17 mouse cellular contexts compared by ENCODE assay signal in genomic region chr11:101610445-101610844, GRCm38 (mm10). TPM values are rescaled to one million over a fixed set of nuclear protein-coding genes. Genes with fewer than 3 reads are reported as not detected.
DNase-seq lines count a peak whose midpoint lies in the region; ATAC-seq and TF ChIP-seq lines count a peak whose summit lies in the region.
"Had no signal": no experiment of that assay in that cellular context is flagged by ENCODE, and none has a peak within 500 bp of the region (broad histone marks: within the 10 kb centered on the region; RNA-seq: fewer than 3 reads in every experiment).

No protein-coding gene starts in this region.

- no peaks in the 10 kb centered on the region for H3K9me3 ChIP-seq in heart, embryonic 16.5 days (replicated peaks; ENCODE audit: control insufficient read depth, low read length)
- H3K9me3 ChIP-seq in ES-E14 (ENCODE audit: control insufficient read depth, insufficient read depth, low read depth, low read length) = 0 out of 2 replicates have a peak, but pooled peaks cover 4% of the 10 kb centered on the region
- H3K9me3 ChIP-seq: forebrain, embryonic 10.5 days; hindbrain, embryonic 13.5 days had no signal

- H3K4me3 ChIP-seq in heart, embryonic 16.5 days (ENCODE audit: low read length) = peak overlapping the region; percentile 9; the same call in 1 of the 2 replicates
- no peak overlapping the region for H3K4me3 ChIP-seq in heart, adult 2 months
- H3K4me3 ChIP-seq in ES-E14 (ENCODE audit: insufficient read depth in 1 of 2, low read depth in 1 of 2, low read length in 2 of 2, poor library complexity in 1 of 2, severe bottlenecking in 1 of 2) = no peak overlapping the region; a peak in 1 of 4 replicates
- H3K4me3 ChIP-seq in layer of hippocampus, adult 2 months = no peak overlapping the region
- H3K4me3 ChIP-seq in cerebellum, adult 2 months (replicated peaks; ENCODE audit: insufficient read depth, low read depth, low read length) = no peak overlapping the region
- H3K4me3 ChIP-seq: forebrain, embryonic 10.5 days; hindbrain, embryonic 13.5 days had no signal

- H3K27ac ChIP-seq in heart, embryonic 16.5 days (ENCODE audit: low read length) = no peak overlapping the region
- no peak overlapping the region for H3K27ac ChIP-seq in heart, adult 2 months
- no peak overlapping the region; the same call in 1 of the 2 replicates for H3K27ac ChIP-seq in ES-E14 (ENCODE audit: insufficient read depth, low read depth, low read length, poor library complexity, severe bottlenecking)
- no peak overlapping the region for H3K27ac ChIP-seq in layer of hippocampus, adult 2 months
- H3K27ac ChIP-seq in cerebellum, adult 2 months (ENCODE audit: insufficient read depth, low read length) = no peak overlapping the region
- H3K27ac ChIP-seq: forebrain, embryonic 10.5 days; hindbrain, embryonic 13.5 days; kidney, postnatal 0 days had no signal

- no peak for TF ChIP-seq CTCF in heart, adult 2 months (IDR thresholded peaks at IDR 0.05)
- TF ChIP-seq CTCF in layer of hippocampus, adult 2 months (conservative IDR thresholded peaks at IDR 0.05) = no peak
- TF ChIP-seq CTCF in cerebellum, adult 2 months (IDR thresholded peaks at IDR 0.05; ENCODE audit: borderline replicate concordance, insufficient read depth, low read depth, low read length) = no peak

- in situ Hi-C loops in ES-E14 (cut with MboI; ENCODE audit: low sequenced_read_pairs in 2 of 2, unreplicated experiment in 2 of 2) = no loop called here

- 0 out of 2 replicates have a peak, but pooled peaks have one; percentile 41 for ATAC-seq in heart, embryonic 16.5 days (replicated peaks; ENCODE audit: extremely low read depth, insufficient read depth, low FRiP score)
- peak; percentile 58 for ATAC-seq in common myeloid progenitor, adult 5-6 weeks (replicated peaks; ENCODE audit: low read depth, poor library complexity, severe bottlenecking)
- peak; percentile 27; the same call in 1 of the 2 replicates for ATAC-seq in megakaryocyte, adult 5-6 weeks (ENCODE audit: poor library complexity, severe bottlenecking)
- ATAC-seq: activated CD4-positive, CD25-positive, alpha-beta regulatory T cell, adult 4 months had no signal

- no peaks in the 10 kb centered on the region for H3K36me3 ChIP-seq in heart, embryonic 16.5 days (ENCODE audit: control insufficient read depth, insufficient read depth)
- H3K36me3 ChIP-seq in heart, adult 2 months (ENCODE audit: control insufficient read depth, insufficient read depth, low read length) = no peaks in the 10 kb centered on the region
- H3K36me3 ChIP-seq in ES-E14 (ENCODE audit: control insufficient read depth, insufficient read depth, low read length, poor library complexity, severe bottlenecking) = no peaks in the 10 kb centered on the region; the same call in 1 of the 2 replicates
- H3K36me3 ChIP-seq: forebrain, embryonic 10.5 days; hindbrain, embryonic 13.5 days had no signal

- no peak overlapping the region for H3K9ac ChIP-seq in heart, embryonic 16.5 days (ENCODE audit: low read length)
- H3K9ac ChIP-seq in heart, adult 2 months (ENCODE audit: low read depth, low read length) = no peak overlapping the region
- peak overlapping the region; percentile 58; the same call in 1 of the 2 replicates for H3K9ac ChIP-seq in ES-E14 (ENCODE audit: insufficient read depth, low read depth, low read length, poor library complexity, severe bottlenecking)
- H3K9ac ChIP-seq: hindbrain, embryonic 13.5 days had no signal

- TF ChIP-seq EP300 in heart, adult 2 months (IDR thresholded peaks at IDR 0.05; ENCODE audit: insufficient read depth, low read depth, low read length) = no peak

- peak overlapping the region; percentile 55 for H3K4me2 ChIP-seq in heart, embryonic 16.5 days (ENCODE audit: low read depth, low read length)
- H3K4me2 ChIP-seq: hindbrain, embryonic 13.5 days had no signal

- no peak for DNase-seq in heart, adult 2 months
- no peak for DNase-seq in ES-E14 (ENCODE audit: low read depth, low spot score)
- DNase-seq in gastrocnemius, postnatal 4 days (ENCODE audit: low spot score in 2 of 2) = no peak
- no peak for DNase-seq in layer of hippocampus, adult 2 months (ENCODE audit: low spot score in 2 of 2)
- no peak for DNase-seq in cerebellum, adult 2 months
- DNase-seq: right cerebral cortex, postnatal 4 days; thymus, adult 2 months had no signal

- whole genome bisulfite sequencing in heart, embryonic 16.5 days = 6% methylated on average over 11 of the region's 11 CpGs
- 5% methylated on average over 11 of the region's 11 CpGs for WGBS in heart, adult 2 months
- 30% methylated on average over 11 of the region's 11 CpGs for WGBS in cerebellum, adult 2 months

- peaks cover 9% of the 10 kb centered on the region; the same call in 1 of the 2 replicates for H3K4me1 ChIP-seq in heart, embryonic 16.5 days (ENCODE audit: control insufficient read depth, insufficient read depth, low read length)
- no peaks in the 10 kb centered on the region for H3K4me1 ChIP-seq in heart, adult 2 months (ENCODE audit: control insufficient read depth, insufficient read depth, low read length)
- H3K4me1 ChIP-seq in ES-E14 (ENCODE audit: control insufficient read depth in 2 of 2, insufficient read depth in 2 of 2, low read length in 2 of 2, poor library complexity in 1 of 2) = peaks cover 4 to 14% of the 10 kb centered on the region in 2 experiments; a peak in 2 of 4 replicates
- H3K4me1 ChIP-seq in cerebellum, adult 2 months (ENCODE audit: control insufficient read depth, insufficient read depth, low read length) = peaks cover 3% of the 10 kb centered on the region; the same call in 1 of the 2 replicates
- H3K4me1 ChIP-seq: hindbrain, embryonic 13.5 days had no signal

- no peak for TF ChIP-seq POLR2A in heart, adult 2 months (IDR thresholded peaks at IDR 0.05; ENCODE audit: insufficient read depth, low read depth, low read length)
- no peak for TF ChIP-seq POLR2A in cerebellum, adult 2 months (IDR thresholded peaks at IDR 0.05; ENCODE audit: borderline replicate concordance, insufficient read depth, low read length)

- intact Hi-C loops in heart, adult 2 months (cut with DNase I) = no loop called here

- H3K27me3 ChIP-seq in heart, embryonic 16.5 days (ENCODE audit: control insufficient read depth, insufficient read depth, low read length) = no peaks in the 10 kb centered on the region
- no peaks in the 10 kb centered on the region for H3K27me3 ChIP-seq in heart, adult 2 months (ENCODE audit: control insufficient read depth, insufficient read depth, low read length)
- no peaks in the 10 kb centered on the region for H3K27me3 ChIP-seq in cerebellum, adult 2 months (ENCODE audit: control insufficient read depth, insufficient read depth, low read length)

- no peaks in the 10 kb centered on the region for H3K79me2 ChIP-seq in heart, adult 2 months (replicated peaks; ENCODE audit: control insufficient read depth, insufficient read depth, low read length)

RNA-seq across cellular contexts. Expression of gene Gm11634, which starts 11.4 kb away (rescaled TPM):
- polyA plus RNA-seq in heart, embryonic 16.5 days (2015; fragmentation: Nextera tagmentation; extraction: Ambion mirVana) = not detected in 2 replicates
- not detected for total RNA-seq in heart, adult 2 months (2021)
- polyA plus RNA-seq in heart, adult 2 months (2012; rRNA removed) = not detected in 2 replicates
- not detected in 2 replicates for total RNA-seq in ES-E14 (2012; rRNA removed)
- total RNA-seq in common myeloid progenitor, adult 5-6 weeks (2017) = not detected in 2 replicates
- not detected in 2 replicates for total RNA-seq in megakaryocyte, adult 5-6 weeks (2015)
- total RNA-seq in megakaryocyte, adult 5-6 weeks (2017) = not detected in 2 replicates
- not detected for total RNA-seq in gastrocnemius, postnatal 4 days (2021)
- not detected for total RNA-seq in layer of hippocampus, adult 2 months (2021)
- not detected in 2 replicates for polyA plus RNA-seq in cerebellum, adult 2 months (2012; rRNA removed)
- total RNA-seq: layer of hippocampus, postnatal 25 days; monocyte, adult 5-6 weeks had no signal
- polyA plus RNA-seq: activated CD4-positive, CD25-positive, alpha-beta regulatory T cell, adult 4 months; forebrain, embryonic 10.5 days; hindbrain, embryonic 13.5 days; limb, embryonic 11.5 days; thymus, adult 2 months had no signal

RNA-seq across cellular contexts. Expression of gene Rdm1, which starts 16.6 kb away (rescaled TPM):
- 48.5 and 53.1 TPM in 2 replicates for polyA plus RNA-seq in heart, embryonic 16.5 days (2015; fragmentation: Nextera tagmentation; extraction: Ambion mirVana)
- total RNA-seq in heart, adult 2 months (2021) = 10 to 100 TPM; 45.6 to 49.5 TPM
- 42.3 and 49.8 TPM in 2 replicates for polyA plus RNA-seq in heart, adult 2 months (2012; rRNA removed)
- 81.1 and 99.0 TPM in 2 replicates for total RNA-seq in ES-E14 (2012; rRNA removed)
- total RNA-seq in common myeloid progenitor, adult 5-6 weeks (2017) = 11.0 and 14.9 TPM in 2 replicates
- total RNA-seq in megakaryocyte, adult 5-6 weeks (2015) = 22.6 and 28.8 TPM in 2 replicates
- total RNA-seq in megakaryocyte, adult 5-6 weeks (2017) = 18.1 and 23.1 TPM in 2 replicates
- 10 to 100 TPM; 15.4 to 18.4 TPM for total RNA-seq in gastrocnemius, postnatal 4 days (2021)
- total RNA-seq in layer of hippocampus, adult 2 months (2021) = 1 to 10 TPM; 8.4 to 10.0 TPM
- 13.7 and 13.9 TPM in 2 replicates for polyA plus RNA-seq in cerebellum, adult 2 months (2012; rRNA removed)

RNA-seq across cellular contexts. Expression of gene Tmem106a, which starts 28.4 kb away (rescaled TPM):
- polyA plus RNA-seq in heart, embryonic 16.5 days (2015; fragmentation: Nextera tagmentation; extraction: Ambion mirVana) = 3.5 and 4.3 TPM in 2 replicates
- total RNA-seq in heart, adult 2 months (2021) = 1 to 10 TPM; 2.8 to 3.4 TPM
- 15.5 and 18.8 TPM in 2 replicates for polyA plus RNA-seq in heart, adult 2 months (2012; rRNA removed)
- 5.8 and 7.0 TPM in 2 replicates for total RNA-seq in ES-E14 (2012; rRNA removed)
- 0.50 and 2.9 TPM in 2 replicates for total RNA-seq in common myeloid progenitor, adult 5-6 weeks (2017)
- 35.3 and 35.7 TPM in 2 replicates for total RNA-seq in megakaryocyte, adult 5-6 weeks (2015)
- 20.5 and 24.1 TPM in 2 replicates for total RNA-seq in megakaryocyte, adult 5-6 weeks (2017)
- total RNA-seq in gastrocnemius, postnatal 4 days (2021) = 10 to 100 TPM in 1 of 2 experiments, 1 to 10 TPM in 1; 7.0 to 14.0 TPM
- 1 to 10 TPM; 2.4 to 4.2 TPM for total RNA-seq in layer of hippocampus, adult 2 months (2021)
- polyA plus RNA-seq in cerebellum, adult 2 months (2012; rRNA removed) = 1.6 and 2.0 TPM in 2 replicates

RNA-seq across cellular contexts. Expression of gene Arl4d, which starts 54.9 kb away (rescaled TPM):
- polyA plus RNA-seq in heart, embryonic 16.5 days (2015; fragmentation: Nextera tagmentation; extraction: Ambion mirVana) = 6.4 and 7.8 TPM in 2 replicates
- total RNA-seq in heart, adult 2 months (2021) = 10 to 100 TPM; 18.9 to 23.5 TPM
- polyA plus RNA-seq in heart, adult 2 months (2012; rRNA removed) = 23.4 and 27.8 TPM in 2 replicates
- 11.2 and 13.8 TPM in 2 replicates for total RNA-seq in ES-E14 (2012; rRNA removed)
- 0.53 and 1.5 TPM in 2 replicates for total RNA-seq in common myeloid progenitor, adult 5-6 weeks (2017)
- 1.7 and 2.3 TPM in 2 replicates for total RNA-seq in megakaryocyte, adult 5-6 weeks (2015)
- 1.0 and 2.1 TPM in 2 replicates for total RNA-seq in megakaryocyte, adult 5-6 weeks (2017)
- total RNA-seq in gastrocnemius, postnatal 4 days (2021) = 10 to 100 TPM in 1 of 2 experiments, 1 to 10 TPM in 1; 7.1 to 10.0 TPM
- total RNA-seq in layer of hippocampus, adult 2 months (2021) = 10 to 100 TPM; 10.6 to 16.0 TPM
- 14.5 and 16.6 TPM in 2 replicates for polyA plus RNA-seq in cerebellum, adult 2 months (2012; rRNA removed)

RNA-seq across cellular contexts. Expression of gene Nbr1, which starts 58.5 kb away (rescaled TPM):
- polyA plus RNA-seq in heart, embryonic 16.5 days (2015; fragmentation: Nextera tagmentation; extraction: Ambion mirVana) = 65.4 and 65.5 TPM in 2 replicates
- 10 to 100 TPM; 86.2 to 98.9 TPM for total RNA-seq in heart, adult 2 months (2021)
- 77.3 and 99.6 TPM in 2 replicates for polyA plus RNA-seq in heart, adult 2 months (2012; rRNA removed)
- total RNA-seq in ES-E14 (2012; rRNA removed) = 101 and 103 TPM in 2 replicates
- total RNA-seq in common myeloid progenitor, adult 5-6 weeks (2017) = 47.1 and 61.9 TPM in 2 replicates
- total RNA-seq in megakaryocyte, adult 5-6 weeks (2015) = 32.4 and 33.9 TPM in 2 replicates
- total RNA-seq in megakaryocyte, adult 5-6 weeks (2017) = 53.6 and 60.7 TPM in 2 replicates
- 100 to 1,000 TPM in 1 of 2 experiments, 10 to 100 TPM in 1; 93.3 to 134 TPM for total RNA-seq in gastrocnemius, postnatal 4 days (2021)
- 100 to 1,000 TPM; 199 to 221 TPM for total RNA-seq in layer of hippocampus, adult 2 months (2021)
- polyA plus RNA-seq in cerebellum, adult 2 months (2012; rRNA removed) = 137 and 147 TPM in 2 replicates
